Mouse (Mus musculus) forebrain, embryonic 11.5 days (tissue): ENCODE data around the gene Akap10. TPM values are rescaled to one million over a fixed set of nuclear protein-coding genes. Genes with fewer than 3 reads are reported as not detected.
"Not testable (repeated sequence)": the region's sequence is repeated elsewhere in the genome, so short reads cannot be mapped to it uniquely, and the experiment has no call there.

Source experiments
- ATAC-seq: fragments of 200-750 bp; cut with Nextera tagmentation; replicated peaks from 2 replicates; pipeline ENCODE4 v1.8.0; 2017; ENCODE audit warnings: moderate TSS enrichment; ENCODE audit not compliant: low FRiP score
- DNase-seq: peaks from one replicate; pipeline ENCODE4 v3.0.0-alpha.2; 2017; ENCODE audit warnings: low spot score
- H3K27ac ChIP-seq: fragments of 300-500 bp; sonication (generic); 2 replicates; pipeline ENCODE4 v1.5.1; 2014; ENCODE audit warnings: low read depth, low read length
- H3K27me3 ChIP-seq: fragments of 300-500 bp; sonication (generic); 2 replicates; pipeline ENCODE4 v1.6.1; 2014; ENCODE audit warnings: mild to moderate bottlenecking, low read length, mixed read lengths; ENCODE audit not compliant: control insufficient read depth, insufficient read depth
- H3K36me3 ChIP-seq: fragments of 300-500 bp; sonication (generic); 2 replicates; pipeline ENCODE4 v1.6.1; 2014; ENCODE audit warnings: mild to moderate bottlenecking, low read length, moderate library complexity, mixed read lengths; ENCODE audit not compliant: control insufficient read depth, insufficient read depth
- H3K4me1 ChIP-seq: fragments of 300-500 bp; sonication (generic); replicated peaks from 2 replicates; pipeline ENCODE4 v1.6.1; 2014; ENCODE audit warnings: low read length, mixed read lengths; ENCODE audit not compliant: control insufficient read depth, insufficient read depth
- H3K4me2 ChIP-seq: fragments of 300-500 bp; sonication (generic); 2 replicates; pipeline ENCODE4 v1.6.1; 2014; ENCODE audit warnings: low read depth, mild to moderate bottlenecking, low read length, moderate library complexity, mixed read lengths; ENCODE audit not compliant: severe bottlenecking
- H3K4me3 ChIP-seq: fragments of 300-500 bp; sonication (generic); 2 replicates; pipeline ENCODE4 v1.5.1; 2014; ENCODE audit warnings: low read depth, low read length
- H3K9ac ChIP-seq: fragments of 300-500 bp; sonication (generic); 2 replicates; pipeline ENCODE4 v1.6.1; 2014; ENCODE audit warnings: low read length
- H3K9me3 ChIP-seq: fragments of 300-500 bp; sonication (generic); 2 replicates; pipeline ENCODE4 v1.6.1; 2016; ENCODE audit warnings: low read length, mixed read lengths; ENCODE audit not compliant: control insufficient read depth
- WGBS: fragments of 180-500 bp; shearing (Covaris S2); extraction: QIAGEN DNeasy Blood & Tissue Kit; methylation state at CpG from one replicate; pipeline ENCODE4 v1.1.7; 2014; 5-methylcytosine and 5-hydroxymethylcytosine counted together
- polyA plus RNA-seq: library from polyadenylated mRNA; unstranded; fragments of >200 nt; fragmentation: Nextera tagmentation; extraction: Ambion mirVana; gene quantifications from 2 replicates; pipeline ENCODE4 v1.2.1, GENCODE M21; 2014

Akap10 gene
- polyA plus RNA-seq, 1 experiment from 2014 or later, result 18.6 TPM

GRCm38 (mm10) chr11:61963193-61963592 is 33.1 kb upstream of the Akap10 start:
- Histone ChIP-seq H3K27me3 (peaks cover under 1% of the 10 kb centered on the region; the same call in 1 of the 2 replicates), H3K9me3 (no peaks in the 10 kb centered on the region), H3K4me2 (no peak overlapping the region), H3K27ac (no peak overlapping the region), H3K4me1 (no peaks in the 10 kb centered on the region), H3K9ac (no peak overlapping the region), H3K4me3 (no peak overlapping the region), H3K36me3 (no peaks in the 10 kb centered on the region)
- WGBS, result 88% methylated on average over 3 of the region's 3 CpGs
- DNase-seq, result peak; percentile 38
- ATAC-seq, result no peak

- 81% methylated on average over 6 of the region's 6 CpGs for WGBS
- Histone ChIP-seq H3K9ac (no peak overlapping the region), H3K9me3 (no peaks in the 10 kb centered on the region), H3K4me1 (no peaks in the 10 kb centered on the region), H3K4me2 (no peak overlapping the region), H3K4me3 (no peak overlapping the region), H3K27ac (no peak overlapping the region), H3K27me3 (peaks cover 5% of the 10 kb centered on the region), H3K36me3 (no peaks in the 10 kb centered on the region)
- ATAC-seq (no peak), DNase-seq (peak; percentile 22)
Measured at GRCm38 (mm10) chr11:61962684-61963083, 32.6 kb upstream of the Akap10 start.

- H3K4me3 ChIP-seq, result no peak overlapping the region
- H3K27me3 ChIP-seq, result peaks cover 8% of the 10 kb centered on the region
- H3K9ac ChIP-seq, result no peak overlapping the region
- DNase-seq (no peak), ATAC-seq (no peak)
- no peaks in the 10 kb centered on the region for H3K36me3 ChIP-seq
- no peak overlapping the region for H3K4me2 ChIP-seq
- 88% methylated on average over 2 of the region's 2 CpGs for WGBS
- no peak overlapping the region for H3K27ac ChIP-seq
- H3K4me1 ChIP-seq, result no peaks in the 10 kb centered on the region
- no peaks in the 10 kb centered on the region for H3K9me3 ChIP-seq
Measured at GRCm38 (mm10) chr11:61960096-61960495, 30.0 kb upstream of the Akap10 start.

- not testable (repeated sequence) for H3K4me3 ChIP-seq, ATAC-seq, H3K9ac ChIP-seq, H3K4me1 ChIP-seq, H3K36me3 ChIP-seq, H3K27ac ChIP-seq, DNase-seq, H3K4me2 ChIP-seq, H3K9me3 ChIP-seq, H3K27me3 ChIP-seq
- 56% methylated on average over 6 of the region's 6 CpGs for whole genome bisulfite sequencing
Measured at GRCm38 (mm10) chr11:61958706-61959105, 28.7 kb upstream of the Akap10 start.

- Histone ChIP-seq H3K27ac (no peak overlapping the region), H3K9ac (peak overlapping the region; percentile 55), H3K4me1 (no peaks in the 10 kb centered on the region), H3K9me3 (no peaks in the 10 kb centered on the region), H3K4me2 (peak overlapping the region; percentile 100), H3K4me3 (peak overlapping the region; percentile 63), H3K36me3 (no peaks in the 10 kb centered on the region), H3K27me3 (peaks cover 8% of the 10 kb centered on the region)
- ATAC-seq, result no peak
- WGBS, result 3% methylated on average over 25 of the region's 25 CpGs
- no peak for DNase-seq
Measured at GRCm38 (mm10) chr11:61957296-61957813, 27.3 kb upstream of the Akap10 start.

- no peaks in the 10 kb centered on the region for H3K9me3 ChIP-seq
- peak within 1 kb of the TSS; percentile 63 for H3K4me3 ChIP-seq
- H3K27me3 ChIP-seq, result peaks cover 8% of the 10 kb centered on the region
- H3K4me2 ChIP-seq, result peak within 1 kb of the TSS; percentile 100
- WGBS, result under 1% methylated on average over 58 of the region's 58 CpGs
- H3K4me1 ChIP-seq, result no peaks in the 10 kb centered on the region
- no peaks in the 10 kb centered on the region for H3K36me3 ChIP-seq
- ATAC-seq, result peak; percentile 90
- peak; percentile 97 for DNase-seq
- peak within 1 kb of the TSS; percentile 55 for H3K9ac ChIP-seq
- no peak within 1 kb of the TSS for H3K27ac ChIP-seq
Measured at GRCm38 (mm10) chr11:61956572-61957295, 26.7 kb upstream of the Akap10 start, which contains the start of gene Specc1. TSS of gene Specc1 (plus strand) at chr11:61956763.

- Histone ChIP-seq H3K27me3 (peaks cover 8% of the 10 kb centered on the region), H3K9me3 (no peaks in the 10 kb centered on the region), H3K36me3 (no peaks in the 10 kb centered on the region), H3K9ac (no peak overlapping the region), H3K4me1 (no peaks in the 10 kb centered on the region), H3K4me3 (no peak overlapping the region), H3K27ac (no peak overlapping the region), H3K4me2 (peak overlapping the region; percentile 100; the same call in 1 of the 2 replicates)
- ATAC-seq (peak; percentile 12; the same call in 1 of the 2 replicates), DNase-seq (peak; percentile 44)
- 80% methylated on average over 6 of the region's 6 CpGs for WGBS
Measured at GRCm38 (mm10) chr11:61955951-61956350, 25.9 kb upstream of the Akap10 start.

GRCm38 (mm10) chr11:61955136-61955535 is 25.1 kb upstream of the Akap10 start:
- Histone ChIP-seq H3K4me3 (no peak overlapping the region), H3K27me3 (peaks cover 8% of the 10 kb centered on the region), H3K27ac (no peak overlapping the region), H3K9ac (no peak overlapping the region), H3K4me1 (no peaks in the 10 kb centered on the region), H3K36me3 (no peaks in the 10 kb centered on the region), H3K4me2 (no peak overlapping the region), H3K9me3 (no peaks in the 10 kb centered on the region)
- DNase-seq (peak; percentile 24), ATAC-seq (no peak)
- WGBS, result 89% methylated on average over 6 of the region's 6 CpGs

GRCm38 (mm10) chr11:61950632-61951031 is 20.6 kb upstream of the Akap10 start:
- Histone ChIP-seq H3K4me2 (no peak overlapping the region), H3K9ac (no peak overlapping the region), H3K36me3 (no peaks in the 10 kb centered on the region), H3K9me3 (no peaks in the 10 kb centered on the region), H3K4me3 (no peak overlapping the region), H3K27ac (no peak overlapping the region), H3K27me3 (no peaks in the 10 kb centered on the region), H3K4me1 (no peaks in the 10 kb centered on the region)
- DNase-seq (peak; percentile 90), ATAC-seq (no peak)
- WGBS, result 18% methylated on average over 10 of the region's 10 CpGs
